Mouse (Mus musculus) megakaryocyte progenitor cell, adult 5-6 weeks (primary cell): ENCODE measurements around the gene Syt13. TPM values are rescaled to one million over a fixed set of nuclear protein-coding genes. Genes with fewer than 3 reads are reported as not detected.

ENCODE experiments used
- ATAC-seq: replicated peaks from 2 replicates; pipeline ENCODE4 v1.8.0; 2016; ENCODE audit warnings: mild to moderate bottlenecking, moderate TSS enrichment, inconsistent platforms; ENCODE audit not compliant: poor library complexity
- total RNA-seq, 2 experiments: library from RNA; stranded (forward) in 1 of 2; stranded (reverse) in 1 of 2; fragments of 157-497, 149-512 nt in 1 of 2; fragments of 200-1000 nt in 1 of 2; gene quantifications; 2 replicates each; pipeline versions ENCODE4 v1.2.3 to v1.2.4; 2015 to 2017

Syt13 gene
- total RNA-seq, 2 experiments from 2014 or later: not detected

DNA sequence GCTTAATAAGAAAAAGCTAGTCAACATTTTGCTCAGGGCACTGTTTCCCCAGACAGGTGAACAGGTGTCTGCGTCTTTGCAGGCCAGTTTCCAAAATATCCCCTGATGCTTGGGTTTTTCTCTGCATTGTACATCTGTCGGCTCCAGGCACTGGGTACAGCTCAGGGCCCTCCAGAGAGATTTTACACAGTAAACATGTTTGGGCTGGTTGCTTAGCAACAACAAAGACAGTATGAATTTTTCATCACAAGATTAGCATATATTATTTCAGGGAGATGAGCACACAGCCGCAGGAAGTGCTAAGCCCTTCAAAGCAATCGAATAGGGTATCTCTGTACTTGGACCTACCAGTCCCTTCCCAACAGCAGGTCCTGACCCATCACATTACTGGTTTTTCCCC lies 5.8 kb downstream of the Syt13 start:
- ATAC-seq: no peak

DNA sequence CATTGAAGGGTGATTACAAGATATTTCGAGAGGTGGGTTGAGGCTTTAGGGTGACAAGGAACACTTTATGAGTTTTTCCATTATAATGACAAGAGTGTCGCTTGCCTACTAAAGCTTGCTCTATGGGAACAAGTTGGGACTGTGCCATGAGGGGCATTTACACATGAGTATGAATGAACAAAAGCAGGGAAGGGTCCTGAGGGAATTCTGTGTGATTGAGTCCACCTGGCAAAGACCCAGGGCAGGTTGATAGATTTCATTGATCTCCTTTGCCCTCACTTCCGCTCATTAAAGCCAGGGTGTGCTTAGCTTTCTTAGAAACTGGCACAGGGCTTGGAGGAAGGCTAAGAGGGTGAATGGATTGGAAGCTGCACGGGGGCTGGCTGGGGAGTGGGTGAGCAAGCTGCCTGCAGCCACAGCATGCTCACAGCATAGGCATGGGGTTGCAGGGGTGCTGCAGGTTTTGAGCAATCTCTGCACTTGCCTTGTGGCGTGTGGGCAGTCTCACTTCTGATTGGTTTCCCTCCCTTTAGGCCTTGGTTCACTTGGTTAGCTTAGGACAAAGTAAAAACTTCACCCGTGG lies 9.9 kb downstream of the Syt13 start:
- no peak for ATAC-seq

DNA sequence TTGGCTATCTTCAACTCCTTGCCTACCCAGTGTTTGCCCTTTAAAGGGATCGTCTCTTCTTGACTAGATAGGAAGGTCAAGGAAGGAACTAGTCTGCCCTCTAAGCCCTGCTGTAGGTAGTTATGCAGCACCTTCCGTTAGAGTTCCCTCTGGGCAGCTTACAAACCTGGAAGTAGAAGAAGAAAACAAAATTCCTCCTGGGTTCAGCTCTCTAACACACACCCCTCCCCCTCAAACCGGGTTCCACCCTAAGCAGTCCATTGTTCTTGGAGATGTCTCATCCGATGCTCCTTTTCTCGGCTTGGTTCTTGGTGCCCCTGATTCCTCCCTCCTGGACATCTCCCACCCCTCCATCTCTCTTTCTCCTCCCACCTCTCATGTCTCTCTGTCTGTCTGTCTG lies 14.8 kb downstream of the Syt13 start:
- ATAC-seq: no peak

- no peak for ATAC-seq
Observed at GRCm38 (mm10) chr2:92931061-92931460, 16.2 kb downstream of the Syt13 start.

GRCm38 (mm10) chr2:92933379-92933778 lies 18.5 kb downstream of the Syt13 start:
- no peak for ATAC-seq

DNA sequence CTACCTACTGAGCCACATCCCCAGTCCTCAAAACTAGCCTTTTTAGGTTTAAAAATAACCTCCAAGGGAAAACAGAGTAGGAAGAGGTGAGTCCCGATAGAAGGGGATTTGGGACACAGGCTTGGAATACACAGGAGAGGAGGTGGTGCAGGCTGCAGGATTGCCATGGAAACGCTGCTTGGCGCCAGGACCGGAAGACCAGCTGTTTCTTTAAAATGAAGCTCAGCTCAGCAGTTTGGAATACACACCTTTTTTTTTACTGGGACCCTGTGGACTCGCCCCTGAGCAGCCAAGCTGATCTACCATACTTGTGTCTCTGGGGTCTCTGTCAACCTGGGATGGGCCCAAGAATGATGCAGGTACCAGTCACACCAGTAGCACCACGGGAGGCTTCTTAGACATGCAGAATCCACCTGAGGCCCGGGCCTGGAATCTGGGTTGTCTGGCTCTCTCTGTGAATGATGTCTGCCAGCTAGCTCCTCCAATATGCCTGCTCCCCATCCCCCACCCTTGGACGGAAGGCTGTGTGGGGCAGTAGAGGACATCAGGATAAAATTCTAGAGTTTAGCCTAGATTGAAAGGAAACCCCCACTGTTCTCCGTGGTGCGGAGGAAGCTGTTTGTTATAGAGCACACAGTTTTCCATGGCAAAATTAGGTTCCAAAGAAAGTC lies 19.5 kb downstream of the Syt13 start:
- no peak for ATAC-seq

- no peak for ATAC-seq
Observed at GRCm38 (mm10) chr2:92935483-92935882, 20.6 kb downstream of the Syt13 start.

DNA sequence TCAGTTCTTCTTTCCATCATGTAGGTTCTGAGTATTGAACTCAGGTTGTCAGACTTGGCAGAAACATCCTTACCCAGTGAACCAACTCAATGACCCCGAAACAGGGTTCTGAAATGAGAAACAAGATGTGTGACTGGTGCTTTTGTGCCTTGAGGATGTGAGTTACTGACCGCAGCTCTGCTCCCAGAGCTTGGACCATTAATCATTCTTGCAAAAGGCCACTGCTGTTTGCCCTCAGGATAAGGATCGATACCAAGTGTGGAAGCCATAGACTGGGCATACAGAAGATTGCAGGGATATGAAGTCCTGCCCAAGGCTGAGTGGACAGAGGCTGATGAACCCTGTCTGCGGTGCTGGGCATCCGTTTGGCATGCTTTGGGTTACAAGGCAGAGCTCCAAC lies 23.2 kb downstream of the Syt13 start:
- no peak for ATAC-seq

GRCm38 (mm10) chr2:92938827-92939226 lies 23.9 kb downstream of the Syt13 start:
- no peak for ATAC-seq

DNA sequence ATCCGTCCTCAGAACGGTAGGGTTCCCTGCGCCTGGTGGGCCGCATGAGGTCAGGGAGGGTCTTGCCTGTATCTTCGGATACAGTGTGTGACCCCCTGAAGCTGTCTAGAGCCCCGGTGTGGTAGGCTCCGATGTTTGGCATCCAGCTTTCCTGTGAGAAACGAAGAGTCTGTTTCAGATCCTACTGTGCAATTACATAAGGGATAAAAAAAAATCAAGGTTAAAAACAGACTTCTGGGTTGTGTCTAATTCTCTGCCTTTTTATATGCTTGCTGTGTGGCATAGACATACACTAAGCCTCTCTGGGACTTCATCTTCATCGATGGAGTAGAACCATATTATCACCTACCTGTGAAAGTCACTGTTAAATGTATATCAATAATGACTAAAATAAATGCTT lies 26.1 kb downstream of the Syt13 start:
- no peak for ATAC-seq

DNA sequence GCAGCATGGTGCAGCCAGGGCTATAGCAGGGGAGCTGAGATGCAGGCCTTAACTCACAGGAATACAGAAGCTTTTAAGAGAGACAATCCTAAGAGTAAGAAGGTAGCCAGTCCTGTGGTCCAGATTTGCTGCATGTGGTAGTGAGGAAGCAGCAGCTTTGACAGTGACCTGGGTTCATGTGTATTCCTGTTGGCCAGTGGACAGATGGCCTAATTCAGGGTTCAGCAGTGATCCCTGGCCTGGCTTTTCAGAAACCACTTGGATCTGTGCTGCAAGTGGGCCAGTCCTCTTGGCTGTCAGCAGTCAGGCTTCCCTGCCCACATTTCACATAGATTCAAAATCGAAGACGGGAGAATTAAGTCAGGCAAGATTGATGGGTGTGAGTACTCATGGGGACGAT lies 26.6 kb downstream of the Syt13 start:
- ATAC-seq: no peak

DNA sequence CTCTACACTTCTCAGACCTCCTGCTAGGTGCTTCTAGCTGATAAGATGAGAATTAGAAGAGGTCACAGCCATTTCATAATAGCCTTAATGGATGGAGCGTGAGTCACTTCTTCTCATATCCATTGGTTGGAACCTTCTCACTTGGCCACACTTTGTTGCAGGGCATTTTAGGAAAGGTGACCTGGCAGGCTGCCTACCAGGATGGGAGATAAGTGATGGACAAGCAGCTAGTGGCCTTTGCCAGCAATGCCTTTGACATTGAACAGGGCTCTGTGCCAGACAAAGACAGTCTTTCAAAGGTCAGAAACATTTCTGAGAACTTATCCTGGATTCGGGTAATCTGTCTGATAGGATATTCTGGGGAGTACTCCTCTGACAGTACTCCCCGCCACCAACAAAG lies 28.5 kb downstream of the Syt13 start:
- no peak for ATAC-seq

GRCm38 (mm10) chr2:92944356-92944755 lies 29.5 kb downstream of the Syt13 start:
- no peak for ATAC-seq

GRCm38 (mm10) chr2:92945125-92945746 lies 30.3 kb downstream of the Syt13 start:
- ATAC-seq: no peak

DNA sequence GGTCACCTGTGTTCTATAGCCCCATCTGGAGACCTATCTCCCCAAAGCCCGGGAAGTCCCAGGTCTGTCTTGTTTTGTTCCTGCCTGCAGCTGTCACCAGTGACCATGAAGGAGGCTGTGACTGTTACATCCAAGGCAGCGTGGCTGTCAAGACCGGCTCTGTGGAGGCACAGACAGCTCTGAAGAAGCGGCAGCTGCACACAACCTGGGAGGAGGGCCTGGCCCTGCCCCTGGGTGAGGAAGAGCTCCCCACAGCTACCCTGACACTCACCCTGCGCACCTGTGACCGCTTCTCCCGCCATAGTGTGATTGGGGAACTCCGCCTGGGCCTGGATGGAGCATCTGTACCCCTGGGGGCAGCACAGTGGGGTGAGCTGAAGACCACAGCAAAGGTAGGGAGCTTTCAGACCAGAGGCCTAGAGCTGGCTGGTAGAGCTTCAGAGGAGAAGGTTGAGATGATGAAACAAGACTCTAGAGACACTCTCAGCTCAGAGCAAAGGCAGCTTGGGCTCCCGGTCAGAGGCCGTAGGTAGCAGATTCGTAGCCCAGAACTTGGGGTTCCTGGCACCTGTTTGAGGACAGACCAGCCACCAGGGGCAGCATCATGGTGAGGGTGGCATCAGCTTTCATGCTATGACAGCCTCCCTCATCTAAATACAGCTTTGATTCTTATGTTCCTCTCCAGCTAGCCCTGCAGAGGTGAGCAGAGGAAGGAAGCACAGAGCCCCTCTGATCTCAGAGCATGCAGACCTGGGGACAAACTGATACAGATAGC lies 31.1 kb downstream of the Syt13 start:
- ATAC-seq: no peak

DNA sequence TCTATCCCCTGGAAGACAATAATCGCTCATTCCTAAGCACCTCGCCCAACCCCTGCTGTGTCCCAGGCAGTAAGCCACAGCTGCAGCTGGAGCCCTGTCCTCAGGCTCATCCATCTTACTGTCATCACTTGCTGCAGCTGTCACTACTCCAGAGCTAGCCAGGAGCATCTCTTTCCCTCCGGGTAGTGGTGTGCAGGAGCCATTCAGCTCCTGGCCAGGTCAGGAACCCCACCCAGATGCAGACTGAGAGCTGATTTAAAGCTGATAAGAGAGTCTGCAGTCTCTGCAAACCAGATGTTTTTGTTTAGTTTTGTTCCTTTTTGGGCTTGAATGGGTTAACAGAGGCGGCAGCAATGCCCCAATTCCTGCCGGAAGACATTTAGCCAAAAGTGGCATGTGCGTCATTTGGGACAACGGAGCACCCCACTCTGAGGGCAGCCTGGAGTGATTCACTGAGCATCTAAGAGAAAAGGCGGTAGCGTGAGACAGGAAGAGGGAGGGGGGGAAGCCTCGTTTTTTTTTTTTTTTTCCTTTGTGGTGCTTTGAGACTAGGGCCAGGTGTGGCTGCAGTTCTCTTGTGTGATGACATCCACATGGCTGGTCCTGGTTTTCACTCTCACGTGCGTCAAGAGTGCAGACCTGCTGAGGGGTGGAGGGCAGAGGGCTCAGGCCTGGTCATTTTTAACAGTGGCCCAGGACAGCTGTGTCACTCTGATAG lies 33.2 kb downstream of the Syt13 start:
- no peak for ATAC-seq

GRCm38 (mm10) chr2:92948699-92949300 lies 33.9 kb downstream of the Syt13 start:
- ATAC-seq: no peak

GRCm38 (mm10) chr2:92949518-92949917 lies 34.6 kb downstream of the Syt13 start:
- no peak for ATAC-seq

GRCm38 (mm10) chr2:92953450-92953849 lies 38.6 kb downstream of the Syt13 start:
- no peak for ATAC-seq

GRCm38 (mm10) chr2:92954404-92955114 lies 39.7 kb downstream of the Syt13 start:
- peak; percentile 97 for ATAC-seq
